In the genomic region with DNA sequence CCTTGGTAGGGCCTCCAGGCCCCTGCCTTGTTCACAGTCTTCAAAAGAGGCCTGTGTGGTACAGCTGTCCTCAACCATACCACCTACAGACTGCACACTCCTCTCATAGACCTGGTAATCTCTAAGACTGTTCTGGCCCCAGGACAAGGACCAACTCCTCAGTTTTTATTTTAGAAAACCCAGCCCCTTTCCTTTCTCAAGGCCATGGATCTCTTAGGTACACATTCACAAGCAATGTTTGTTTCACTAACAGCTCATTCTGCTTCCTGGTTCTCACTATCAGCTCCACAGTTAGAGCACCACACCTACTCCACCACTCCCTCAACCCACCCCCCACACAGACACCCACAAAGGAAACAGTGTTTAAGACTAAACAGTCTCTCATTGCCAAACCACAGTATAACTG, we compare ENCODE assay signal across 12 mouse cellular contexts. TPM values are rescaled to one million over a fixed set of nuclear protein-coding genes. Genes with fewer than 3 reads are reported as not detected.
DNase-seq lines count a peak whose midpoint lies in the region; ATAC-seq and TF ChIP-seq lines count a peak whose summit lies in the region.
"Had no signal": no experiment of that assay in that cellular context is flagged by ENCODE, and none has a peak within 500 bp of the region (broad histone marks: within the 10 kb centered on the region; RNA-seq: fewer than 3 reads in every experiment).

No protein-coding gene starts in this region.

- peaks cover 5% of the 10 kb centered on the region for H3K4me1 ChIP-seq in liver, embryonic 16.5 days (ENCODE audit: control insufficient read depth, low read depth, low read length)
- peaks cover 22% of the 10 kb centered on the region for H3K4me1 ChIP-seq in thymus, adult 2 months (replicated peaks; ENCODE audit: control insufficient read depth, insufficient read depth, low read length)
- H3K4me1 ChIP-seq in cerebellum, adult 2 months (ENCODE audit: control insufficient read depth, insufficient read depth, low read length) = no peaks in the 10 kb centered on the region
- H3K4me1 ChIP-seq: limb, embryonic 13.5 days; midbrain, embryonic 15.5 days had no signal

- DNase-seq in MEL-GATA-1-ER (ENCODE audit: extremely low read depth, low read depth) = peak; percentile 55
- peak; percentile 76 for DNase-seq in thymus, adult 2 months
- DNase-seq in cerebellum, adult 2 months = no peak
- no peak for DNase-seq in adrenal gland, postnatal 36 days
- no peak for DNase-seq in neural tube, embryonic 10.5 days (ENCODE audit: extremely low spot score, low spot score)
- DNase-seq: cerebellum, adult 9-10 months had no signal

- TF ChIP-seq POLR2A in thymus, adult 2 months (IDR thresholded peaks at IDR 0.05; ENCODE audit: control insufficient read depth, extremely low read depth, insufficient read depth, low read length, poor library complexity) = no peak
- TF ChIP-seq POLR2A in cerebellum, adult 2 months (IDR thresholded peaks at IDR 0.05; ENCODE audit: borderline replicate concordance, insufficient read depth, low read length) = no peak

- H3K27me3 ChIP-seq in liver, embryonic 16.5 days (ENCODE audit: control insufficient read depth, insufficient read depth, low read depth, low read length) = no peaks in the 10 kb centered on the region
- no peaks in the 10 kb centered on the region for H3K27me3 ChIP-seq in thymus, adult 2 months (ENCODE audit: control insufficient read depth, insufficient read depth, low read length)
- no peaks in the 10 kb centered on the region for H3K27me3 ChIP-seq in cerebellum, adult 2 months (ENCODE audit: control insufficient read depth, insufficient read depth, low read length)
- H3K27me3 ChIP-seq: limb, embryonic 13.5 days; midbrain, embryonic 15.5 days had no signal

- ATAC-seq in erythroblast, adult 5-6 weeks (replicated peaks; ENCODE audit: low FRiP score, poor library complexity, severe bottlenecking) = peak; percentile 48
- ATAC-seq in liver, embryonic 16.5 days (ENCODE audit: low read depth) = peak; percentile 84
- ATAC-seq: midbrain, embryonic 15.5 days had no signal

- TF ChIP-seq CTCF in thymus, adult 2 months (IDR thresholded peaks at IDR 0.05; ENCODE audit: borderline replicate concordance, control insufficient read depth, extremely low read depth, insufficient read depth, low read length, poor library complexity) = no peak
- no peak for TF ChIP-seq CTCF in cerebellum, adult 2 months (IDR thresholded peaks at IDR 0.05; ENCODE audit: borderline replicate concordance, insufficient read depth, low read depth, low read length)

- H3K4me2 ChIP-seq in liver, embryonic 16.5 days (ENCODE audit: low read depth, low read length) = peak overlapping the region; percentile 17; the same call in 1 of the 2 replicates
- H3K4me2 ChIP-seq: limb, embryonic 13.5 days; midbrain, embryonic 15.5 days had no signal

- no peak overlapping the region for H3K4me3 ChIP-seq in liver, embryonic 16.5 days (ENCODE audit: low read depth, low read length)
- no peak overlapping the region for H3K4me3 ChIP-seq in thymus, adult 2 months (ENCODE audit: control insufficient read depth, insufficient read depth, low read length)
- no peak overlapping the region for H3K4me3 ChIP-seq in cerebellum, adult 2 months (replicated peaks; ENCODE audit: insufficient read depth, low read depth, low read length)
- H3K4me3 ChIP-seq: erythroblast, embryonic 14.5 days; limb, embryonic 13.5 days; midbrain, embryonic 15.5 days had no signal

- H3K9me3 ChIP-seq in liver, embryonic 16.5 days (replicated peaks; ENCODE audit: control insufficient read depth, low read length) = no peaks in the 10 kb centered on the region
- H3K9me3 ChIP-seq: limb, embryonic 13.5 days; midbrain, embryonic 15.5 days had no signal

- no peaks in the 10 kb centered on the region for H3K36me3 ChIP-seq in liver, embryonic 16.5 days (ENCODE audit: control insufficient read depth, insufficient read depth)
- no peaks in the 10 kb centered on the region for H3K36me3 ChIP-seq in thymus, adult 2 months (ENCODE audit: control insufficient read depth, insufficient read depth, low read length)
- H3K36me3 ChIP-seq: limb, embryonic 13.5 days; midbrain, embryonic 15.5 days had no signal

- H3K9ac ChIP-seq in liver, embryonic 16.5 days (ENCODE audit: low read depth, low read length) = no peak overlapping the region
- H3K9ac ChIP-seq: limb, embryonic 13.5 days; midbrain, embryonic 15.5 days had no signal

- peak overlapping the region; percentile 80 for H3K27ac ChIP-seq in liver, embryonic 16.5 days (ENCODE audit: low read length)
- peak overlapping the region; percentile 100 for H3K27ac ChIP-seq in thymus, adult 2 months (ENCODE audit: control insufficient read depth, insufficient read depth, low read length)
- no peak overlapping the region for H3K27ac ChIP-seq in cerebellum, adult 2 months (ENCODE audit: insufficient read depth, low read length)
- H3K27ac ChIP-seq: limb, embryonic 13.5 days; midbrain, embryonic 15.5 days had no signal

RNA-seq across cellular contexts. Expression of a gene that starts 34.9 kb away (rescaled TPM):
- total RNA-seq in erythroblast, adult 5-6 weeks (2015; ENCODE audit: low replicate concordance) = not detected in 2 replicates
- total RNA-seq in erythroblast, adult 5-6 weeks (2017; ENCODE audit: low replicate concordance) = not detected in 2 replicates
- polyA plus RNA-seq in liver, embryonic 16.5 days (2015; fragmentation: Nextera tagmentation; extraction: Ambion mirVana) = 0.17 and 0.20 TPM in 2 replicates
- 35.1 and 42.8 TPM in 2 replicates for polyA plus RNA-seq in thymus, adult 2 months (2012; rRNA removed)
- polyA plus RNA-seq in cerebellum, adult 2 months (2012; rRNA removed) = 235 and 237 TPM in 2 replicates
- total RNA-seq in adrenal gland, postnatal 36 days (2021) = 1 to 10 TPM; 2.3 to 5.1 TPM
- polyA plus RNA-seq: erythroblast, embryonic 14.5 days had no signal

RNA-seq across cellular contexts. Expression of a gene that starts 35.2 kb away (rescaled TPM):
- 3.5 and 10.0 TPM in 2 replicates for total RNA-seq in erythroblast, adult 5-6 weeks (2015; ENCODE audit: low replicate concordance)
- 16.4 and 20.1 TPM in 2 replicates for total RNA-seq in erythroblast, adult 5-6 weeks (2017; ENCODE audit: low replicate concordance)
- 24.6 and 29.6 TPM in 2 replicates for polyA plus RNA-seq in liver, embryonic 16.5 days (2015; fragmentation: Nextera tagmentation; extraction: Ambion mirVana)
- polyA plus RNA-seq in thymus, adult 2 months (2012; rRNA removed) = 56.0 and 59.8 TPM in 2 replicates
- polyA plus RNA-seq in cerebellum, adult 2 months (2012; rRNA removed) = 98.5 and 107 TPM in 2 replicates
- total RNA-seq in adrenal gland, postnatal 36 days (2021) = 100 to 1,000 TPM in 1 of 2 experiments, 10 to 100 TPM in 1; 80.9 to 128 TPM

RNA-seq across cellular contexts. Expression of a gene that starts 39.7 kb away (rescaled TPM):
- total RNA-seq in erythroblast, adult 5-6 weeks (2015; ENCODE audit: low replicate concordance) = 6.5 and 7.1 TPM in 2 replicates
- 3.6 and 8.5 TPM in 2 replicates for total RNA-seq in erythroblast, adult 5-6 weeks (2017; ENCODE audit: low replicate concordance)
- polyA plus RNA-seq in liver, embryonic 16.5 days (2015; fragmentation: Nextera tagmentation; extraction: Ambion mirVana) = 77.8 and 81.1 TPM in 2 replicates
- 20.6 and 23.2 TPM in 2 replicates for polyA plus RNA-seq in thymus, adult 2 months (2012; rRNA removed)
- 25.7 and 26.5 TPM in 2 replicates for polyA plus RNA-seq in cerebellum, adult 2 months (2012; rRNA removed)
- 10 to 100 TPM; 54.2 to 74.3 TPM for total RNA-seq in adrenal gland, postnatal 36 days (2021)

RNA-seq across cellular contexts. Expression of a gene that starts 58.1 kb away (rescaled TPM):
- not detected in 2 replicates for total RNA-seq in erythroblast, adult 5-6 weeks (2015; ENCODE audit: low replicate concordance)
- 0.14 TPM in 1 of 2 replicates, not detected in the other for total RNA-seq in erythroblast, adult 5-6 weeks (2017; ENCODE audit: low replicate concordance)
- 0.94 and 1.7 TPM in 2 replicates for polyA plus RNA-seq in liver, embryonic 16.5 days (2015; fragmentation: Nextera tagmentation; extraction: Ambion mirVana)
- 0.09 and 1.0 TPM in 2 replicates for polyA plus RNA-seq in thymus, adult 2 months (2012; rRNA removed)
- polyA plus RNA-seq in cerebellum, adult 2 months (2012; rRNA removed) = 17.6 and 20.8 TPM in 2 replicates
- total RNA-seq in adrenal gland, postnatal 36 days (2021) = under 1 TPM; 0.03 to 0.07 TPM
- polyA plus RNA-seq: urinary bladder, adult 2 months had no signal

Comparison
In these comparisons a context has a peak if more than half of its experiments do, and no peak if none do; other contexts are left out.
1. DNase-seq: peak in MEL-GATA-1-ER (single experiment) and thymus, adult 2 months (single experiment); none in cerebellum, adult 2 months (0 of 2), adrenal gland, postnatal 36 days (0 of 2) and neural tube, embryonic 10.5 days (single experiment).
2. RNA of a gene that starts 34.9 kb away (polyA plus RNA-seq): 235 to 237 TPM in cerebellum, adult 2 months and 35.1 to 42.8 TPM in thymus, adult 2 months; 0.17 to 0.20 TPM in liver, embryonic 16.5 days; every median in the first group is over 10 times any median in the second.